9 mouse cellular contexts compared by ENCODE assay signal in genomic region chr5:110429045-110429444, GRCm38 (mm10). TPM values are rescaled to one million over a fixed set of nuclear protein-coding genes. Genes with fewer than 3 reads are reported as not detected.
A peak's percentile ranks its signal among the peaks of the same experiment; 100 is the strongest.
DNase-seq lines count a peak whose midpoint lies in the region; ATAC-seq and TF ChIP-seq lines count a peak whose summit lies in the region.
"Had no signal": no experiment of that assay in that cellular context is flagged by ENCODE, and none has a peak within 500 bp of the region (broad histone marks: within the 10 kb centered on the region; RNA-seq: fewer than 3 reads in every experiment).

No protein-coding gene starts in this region.

- WGBS in forebrain, embryonic 12.5 days, result 33% methylated on average over 9 of the region's 9 CpGs
- WGBS in hindbrain, embryonic 16.5 days, result 37% methylated on average over 9 of the region's 9 CpGs
- 51% methylated on average over 9 of the region's 9 CpGs for WGBS in limb, embryonic 11.5 days
- WGBS in midbrain, embryonic 15.5 days, result 35% methylated on average over 9 of the region's 9 CpGs
- WGBS in stomach, postnatal 0 days, result 33% methylated on average over 9 of the region's 9 CpGs

- H3K27me3 ChIP-seq in forebrain, embryonic 12.5 days, result no peaks in the 10 kb centered on the region
- no peaks in the 10 kb centered on the region for H3K27me3 ChIP-seq in hindbrain, embryonic 16.5 days (replicated peaks; ENCODE audit: control insufficient read depth, insufficient read depth, low read length)
- H3K27me3 ChIP-seq in limb, embryonic 11.5 days (ENCODE audit: control insufficient read depth, insufficient read depth, low read length), result no peaks in the 10 kb centered on the region
- H3K27me3 ChIP-seq in midbrain, embryonic 15.5 days (replicated peaks), result no peaks in the 10 kb centered on the region
- H3K27me3 ChIP-seq in stomach, postnatal 0 days (ENCODE audit: control insufficient read depth, insufficient read depth, low read length), result no peaks in the 10 kb centered on the region

- H3K9ac ChIP-seq in forebrain, embryonic 12.5 days, result no peak overlapping the region
- no peak overlapping the region for H3K9ac ChIP-seq in hindbrain, embryonic 16.5 days (ENCODE audit: low read depth, low read length)
- H3K9ac ChIP-seq in limb, embryonic 11.5 days (ENCODE audit: low read length), result no peak overlapping the region
- no peak overlapping the region for H3K9ac ChIP-seq in midbrain, embryonic 15.5 days
- H3K9ac ChIP-seq in stomach, postnatal 0 days (ENCODE audit: low read length), result no peak overlapping the region

- DNase-seq in left cerebral cortex, adult 2 months (ENCODE audit: extremely low spot score in 1 of 2, low spot score in 2 of 2), result peak; percentile 47 to 63
- DNase-seq in left cerebral cortex, postnatal 36 days (ENCODE audit: low spot score in 2 of 2), result no peak
- peak; percentile 46 for DNase-seq in c-Kit-positive CD71-negative TER-119-negative erythroid progenitor cells, embryonic 14.5 days (ENCODE audit: low read depth)
- DNase-seq in limb, embryonic 11.5 days (ENCODE audit: low spot score), result peak; percentile 76
- peak; percentile 75 for DNase-seq in stomach, postnatal 0 days (ENCODE audit: low spot score)

- intact Hi-C loops in left cerebral cortex, adult 2 months (cut with DNase I), result no loop called here
- intact Hi-C loops in left cerebral cortex, postnatal 36 days (cut with DNase I), result loop anchor here (5.0 kb wide), 1 partner anchor 42 kb away; no protein-coding TSS in a partner anchor

- peaks cover 8% of the 10 kb centered on the region for H3K4me1 ChIP-seq in forebrain, embryonic 12.5 days
- H3K4me1 ChIP-seq in hindbrain, embryonic 16.5 days (ENCODE audit: control insufficient read depth, insufficient read depth, low read depth, low read length), result no peaks in the 10 kb centered on the region
- no peaks in the 10 kb centered on the region for H3K4me1 ChIP-seq in limb, embryonic 11.5 days (ENCODE audit: control insufficient read depth, insufficient read depth, low read length)
- peaks cover 4% of the 10 kb centered on the region; the same call in 1 of the 2 replicates for H3K4me1 ChIP-seq in midbrain, embryonic 15.5 days
- no peaks in the 10 kb centered on the region for H3K4me1 ChIP-seq in stomach, postnatal 0 days (replicated peaks; ENCODE audit: control insufficient read depth, insufficient read depth)

- no peak for TF ChIP-seq EP300 in stomach, postnatal 0 days (optimal IDR thresholded peaks at IDR 0.05)

- H3K4me2 ChIP-seq in forebrain, embryonic 12.5 days, result no peak overlapping the region
- no peak overlapping the region for H3K4me2 ChIP-seq in hindbrain, embryonic 16.5 days (ENCODE audit: low read length)
- no peak overlapping the region for H3K4me2 ChIP-seq in limb, embryonic 11.5 days (ENCODE audit: low read depth, severe bottlenecking)
- H3K4me2 ChIP-seq in midbrain, embryonic 15.5 days, result no peak overlapping the region
- no peak overlapping the region for H3K4me2 ChIP-seq in stomach, postnatal 0 days (replicated peaks; ENCODE audit: low read depth)

- H3K9me3 ChIP-seq in forebrain, embryonic 12.5 days, result no peaks in the 10 kb centered on the region
- H3K9me3 ChIP-seq in hindbrain, embryonic 16.5 days (ENCODE audit: control insufficient read depth, low read length), result no peaks in the 10 kb centered on the region
- no peaks in the 10 kb centered on the region for H3K9me3 ChIP-seq in limb, embryonic 11.5 days (ENCODE audit: control insufficient read depth, low read length)
- no peaks in the 10 kb centered on the region for H3K9me3 ChIP-seq in midbrain, embryonic 15.5 days
- no peaks in the 10 kb centered on the region for H3K9me3 ChIP-seq in stomach, postnatal 0 days (ENCODE audit: control insufficient read depth, low read length)

- peak; percentile 68 for TF ChIP-seq CTCF in left cerebral cortex, adult 2 months (IDR thresholded peaks at IDR 0.05)
- TF ChIP-seq CTCF in stomach, postnatal 0 days (IDR thresholded peaks at IDR 0.05; ENCODE audit: low read depth), result peak; percentile 86

- peaks cover 31% of the 10 kb centered on the region for H3K36me3 ChIP-seq in forebrain, embryonic 12.5 days (replicated peaks)
- H3K36me3 ChIP-seq in hindbrain, embryonic 16.5 days (ENCODE audit: control insufficient read depth, insufficient read depth, low read length), result peaks cover 13% of the 10 kb centered on the region
- peaks cover 5% of the 10 kb centered on the region; the same call in 1 of the 2 replicates for H3K36me3 ChIP-seq in limb, embryonic 11.5 days (ENCODE audit: control insufficient read depth, insufficient read depth, low read length)
- H3K36me3 ChIP-seq in midbrain, embryonic 15.5 days (replicated peaks), result peaks cover 14% of the 10 kb centered on the region; the same call in 1 of the 2 replicates
- H3K36me3 ChIP-seq in stomach, postnatal 0 days (ENCODE audit: control insufficient read depth, insufficient read depth, low read length), result peaks cover 17% of the 10 kb centered on the region; the same call in 1 of the 2 replicates

- no peak overlapping the region for H3K27ac ChIP-seq in left cerebral cortex, adult 2 months
- no peak overlapping the region for H3K27ac ChIP-seq in forebrain, embryonic 12.5 days
- no peak overlapping the region for H3K27ac ChIP-seq in hindbrain, embryonic 16.5 days (ENCODE audit: low read depth, low read length)
- H3K27ac ChIP-seq in limb, embryonic 11.5 days (replicated peaks; ENCODE audit: low read depth, low read length), result no peak overlapping the region
- no peak overlapping the region for H3K27ac ChIP-seq in midbrain, embryonic 15.5 days
- H3K27ac ChIP-seq in stomach, postnatal 0 days (replicated peaks), result no peak overlapping the region
- H3K27ac ChIP-seq: macrophage had no signal

- H3K4me3 ChIP-seq in left cerebral cortex, adult 2 months, result no peak overlapping the region
- no peak overlapping the region for H3K4me3 ChIP-seq in forebrain, embryonic 12.5 days (replicated peaks)
- H3K4me3 ChIP-seq in hindbrain, embryonic 16.5 days (ENCODE audit: low read length), result no peak overlapping the region
- no peak overlapping the region for H3K4me3 ChIP-seq in limb, embryonic 11.5 days (ENCODE audit: low read depth, low read length)
- H3K4me3 ChIP-seq in midbrain, embryonic 15.5 days, result no peak overlapping the region
- no peak overlapping the region for H3K4me3 ChIP-seq in stomach, postnatal 0 days (ENCODE audit: low read depth, low read length)

- peak; percentile 94 for ATAC-seq in forebrain, embryonic 12.5 days (ENCODE audit: low FRiP score)
- ATAC-seq in hindbrain, embryonic 16.5 days, result peak; percentile 81
- ATAC-seq in limb, embryonic 11.5 days (ENCODE audit: insufficient number of reproducible peaks, low FRiP score, low TSS enrichment, low read depth), result 0 out of 2 replicates have a peak, but pooled peaks have one; percentile 46
- peak; percentile 87 for ATAC-seq in midbrain, embryonic 15.5 days (replicated peaks)
- ATAC-seq in stomach, postnatal 0 days (ENCODE audit: low FRiP score, low TSS enrichment), result peak; percentile 85

RNA-seq across cellular contexts. Expression of gene Fbrsl1, which starts 19.3 kb away (rescaled TPM):
- 10 to 100 TPM; 78.1 to 79.8 TPM for total RNA-seq in left cerebral cortex, adult 2 months (2021)
- total RNA-seq in left cerebral cortex, postnatal 36 days (2021), result 10 to 100 TPM; 75.2 to 82.6 TPM
- polyA plus RNA-seq in forebrain, embryonic 12.5 days (2016; fragmentation: Nextera tagmentation; extraction: Ambion mirVana), result 39.5 and 39.8 TPM in 2 replicates
- polyA plus RNA-seq in hindbrain, embryonic 16.5 days (2015; fragmentation: Nextera tagmentation; extraction: Ambion mirVana), result 10.7 and 13.6 TPM in 2 replicates
- polyA plus RNA-seq in limb, embryonic 11.5 days (2014; fragmentation: Nextera tagmentation; extraction: Ambion mirVana), result 23.3 and 23.9 TPM in 2 replicates
- polyA plus RNA-seq in midbrain, embryonic 15.5 days (2015; fragmentation: Nextera tagmentation; extraction: Ambion mirVana), result 24.2 and 25.9 TPM in 2 replicates
- polyA plus RNA-seq in stomach, postnatal 0 days (2015; fragmentation: Nextera tagmentation; extraction: Ambion mirVana), result 6.2 and 6.4 TPM in 2 replicates

Comparison
In these comparisons a context has a peak if more than half of its experiments do, and no peak if none do; other contexts are left out.
1. DNase-seq: peak in left cerebral cortex, adult 2 months (2 of 2), c-Kit-positive CD71-negative TER-119-negative erythroid progenitor cells, embryonic 14.5 days (single experiment), limb, embryonic 11.5 days (single experiment) and stomach, postnatal 0 days (single experiment); none in left cerebral cortex, postnatal 36 days (0 of 2).
2. Peak in every context shown above with its lines, with median percentiles within 50 percentile points of each other: ATAC-seq.